Mouse (Mus musculus) embryonic fibroblast, embryonic 13.5 days (primary cell): ENCODE results near the gene Btg2.

Experiments
- CTCF ChIP-seq: IDR thresholded peaks from 2 replicates; pipeline ENCODE4 v1.5.1; 2011; ENCODE audit warnings: mild to moderate bottlenecking, control low read depth, low read length, moderate library complexity, borderline replicate concordance; ENCODE audit not compliant: insufficient read depth
- POLR2A ChIP-seq: IDR thresholded peaks from 2 replicates; pipeline ENCODE4 v1.6.1; 2011; ENCODE audit warnings: low read depth, mild to moderate bottlenecking, control low read depth, low read length, moderate library complexity

DNA sequence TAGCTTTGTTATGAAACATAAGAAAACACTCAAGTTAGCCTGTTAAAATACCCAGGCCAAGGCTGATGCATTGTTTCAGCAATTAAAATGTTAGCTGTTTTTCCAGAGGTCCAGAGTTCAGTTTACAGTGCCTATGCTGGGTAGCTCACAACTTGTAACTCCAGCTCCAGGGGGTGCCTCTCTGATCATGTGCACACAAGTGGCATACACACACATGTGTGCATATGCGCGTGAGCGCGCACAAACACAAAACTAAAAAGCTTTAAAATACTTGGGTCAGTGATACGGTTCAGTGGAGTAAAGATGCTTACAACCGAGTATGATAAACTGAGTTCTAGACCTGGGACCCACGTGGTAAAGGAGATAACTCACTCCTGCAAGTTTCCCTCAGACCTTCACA, 10.2 kb upstream of the Btg2 start:
- TF ChIP-seq CTCF (no peak), POLR2A (no peak)
